Mouse (Mus musculus) small intestine, adult 2 months (tissue): ENCODE results near the gene Emg1. TPM values are rescaled to one million over a fixed set of nuclear protein-coding genes. Genes with fewer than 3 reads are reported as not detected.
A peak's percentile ranks its signal among the peaks of the same experiment; 100 is the strongest.

Experiments used
- H3K27ac ChIP-seq: fragments of 200-500 bp; 2 replicates; pipeline ENCODE4 v1.5.1; 2012; ENCODE audit warnings: low read depth, low read length, control low read depth, inconsistent platforms; ENCODE audit not compliant: insufficient read depth
- H3K27me3 ChIP-seq: fragments of 200-500 bp; 2 replicates; pipeline ENCODE4 v1.6.1; 2012; ENCODE audit warnings: mild to moderate bottlenecking, moderate library complexity, low read length, inconsistent platforms; ENCODE audit not compliant: control insufficient read depth, insufficient read depth
- H3K36me3 ChIP-seq: fragments of 200-500 bp; 2 replicates; pipeline ENCODE4 v1.6.1; 2012; ENCODE audit warnings: mild to moderate bottlenecking, low read length, control low read depth, inconsistent platforms; ENCODE audit not compliant: control insufficient read depth, insufficient read depth
- H3K4me1 ChIP-seq: fragments of 200-500 bp; 2 replicates; pipeline ENCODE4 v1.6.1; 2012; ENCODE audit warnings: low read length, inconsistent platforms, mixed read lengths; ENCODE audit not compliant: control insufficient read depth, insufficient read depth, insufficient read length
- H3K4me3 ChIP-seq: fragments of 200-500 bp; 2 replicates; pipeline ENCODE4 v1.5.1; 2012; ENCODE audit warnings: low read depth, mild to moderate bottlenecking, control low read depth, inconsistent platforms, low read length, moderate library complexity
- CTCF ChIP-seq: fragments of 200-500 bp; IDR thresholded peaks from 2 replicates; pipeline ENCODE4 v1.5.1; 2012; ENCODE audit warnings: low read depth, mild to moderate bottlenecking, control low read depth, inconsistent platforms, low read length, moderate library complexity, mixed read lengths; ENCODE audit not compliant: insufficient replicate concordance, insufficient read length; ENCODE audit errors: extremely low read depth
- POLR2A ChIP-seq: fragments of 200-500 bp; IDR thresholded peaks from 2 replicates; pipeline ENCODE4 v1.6.1; 2012; ENCODE audit warnings: low read depth, mild to moderate bottlenecking, control low read depth, inconsistent platforms, low read length, moderate library complexity
- WGBS: fragments of 180-500 bp; shearing (Covaris S2); methylation state at CpG from one replicate; pipeline ENCODE4 v1.1.7; 2018; 5-methylcytosine and 5-hydroxymethylcytosine counted together
- polyA plus RNA-seq: library from polyadenylated mRNA; depleted of rRNA; stranded (reverse); fragments of >200 nt; gene quantifications from 2 replicates; pipeline ENCODE4 v1.2.3, GENCODE M21; 2012

Gene Emg1
- polyA plus RNA-seq, 1 experiment, result 34.9 TPM

- H3K36me3 ChIP-seq, result peaks cover 48% of the 10 kb centered on the region
- 45% methylated on average over 6 of the region's 6 CpGs for WGBS
- no peak overlapping the region for H3K27ac ChIP-seq
- TF ChIP-seq CTCF (no peak), POLR2A (no peak)
- H3K4me3 ChIP-seq, result no peak overlapping the region
- H3K27me3 ChIP-seq, result no peaks in the 10 kb centered on the region
- peaks cover 28% of the 10 kb centered on the region for H3K4me1 ChIP-seq
Observed at GRCm38 (mm10) chr6:124698751-124699150, 13.2 kb downstream of the Emg1 start.

GRCm38 (mm10) chr6:124696441-124697150, 15.4 kb downstream of the Emg1 start:
- WGBS, result 85% methylated on average over 7 of the region's 7 CpGs
- Histone ChIP-seq H3K4me3 (no peak overlapping the region), H3K27ac (no peak overlapping the region), H3K27me3 (no peaks in the 10 kb centered on the region), H3K4me1 (peaks cover 35% of the 10 kb centered on the region), H3K36me3 (peaks cover 29% of the 10 kb centered on the region)
- TF ChIP-seq CTCF (no peak), POLR2A (no peak)

GRCm38 (mm10) chr6:124694166-124694955, 17.6 kb downstream of the Emg1 start:
- Histone ChIP-seq H3K36me3 (peaks cover 11% of the 10 kb centered on the region), H3K4me1 (peaks cover 25% of the 10 kb centered on the region), H3K4me3 (no peak overlapping the region), H3K27me3 (no peaks in the 10 kb centered on the region), H3K27ac (peak overlapping the region; percentile 92)
- TF ChIP-seq POLR2A, result no peak
- TF ChIP-seq CTCF, result no peak
- WGBS, result 26% methylated on average over 15 of the region's 15 CpGs

GRCm38 (mm10) chr6:124693243-124693981, 18.6 kb downstream of the Emg1 start:
- H3K27me3 ChIP-seq, result no peaks in the 10 kb centered on the region
- peaks cover 5% of the 10 kb centered on the region for H3K36me3 ChIP-seq
- H3K4me3 ChIP-seq, result no peak overlapping the region
- H3K4me1 ChIP-seq, result peaks cover 20% of the 10 kb centered on the region
- peak overlapping the region; percentile 92 for H3K27ac ChIP-seq
- WGBS, result 33% methylated on average over 15 of the region's 15 CpGs
- TF ChIP-seq POLR2A (no peak), CTCF (peak; percentile 12; the same call in 1 of the 2 replicates)

- peaks cover 28% of the 10 kb centered on the region for H3K4me1 ChIP-seq
- H3K27me3 ChIP-seq, result no peaks in the 10 kb centered on the region
- H3K4me3 ChIP-seq, result no peak overlapping the region
- 85% methylated on average over 3 of the region's 3 CpGs for WGBS
- no peak for TF ChIP-seq CTCF
- TF ChIP-seq POLR2A, result no peak
- H3K36me3 ChIP-seq, result peaks cover 2% of the 10 kb centered on the region; the same call in 1 of the 2 replicates
- no peak overlapping the region for H3K27ac ChIP-seq
Observed at GRCm38 (mm10) chr6:124690517-124690916, 21.5 kb downstream of the Emg1 start.

- H3K36me3 ChIP-seq, result peaks cover 1% of the 10 kb centered on the region; the same call in 1 of the 2 replicates
- no peak overlapping the region for H3K27ac ChIP-seq
- no peaks in the 10 kb centered on the region for H3K27me3 ChIP-seq
- H3K4me1 ChIP-seq, result peaks cover 30% of the 10 kb centered on the region; the same call in 1 of the 2 replicates
- TF ChIP-seq POLR2A, result no peak
- TF ChIP-seq CTCF, result no peak
- H3K4me3 ChIP-seq, result no peak overlapping the region
- 88% methylated on average over 3 of the region's 3 CpGs for WGBS
Observed at GRCm38 (mm10) chr6:124689011-124689410, 23.0 kb downstream of the Emg1 start.
